ENCODE assay signal across 11 mouse cellular contexts in genomic region chr7:111297174-111297902, GRCm38 (mm10).
DNase-seq lines count a peak whose midpoint lies in the region; ATAC-seq lines count a peak whose summit lies in the region.
"Had no signal": no experiment of that assay in that cellular context is flagged by ENCODE, and none has a peak within 500 bp of the region (broad histone marks: within the 10 kb centered on the region; RNA-seq: fewer than 3 reads in every experiment).

No protein-coding gene starts in this region.

- H3K27ac ChIP-seq in embryonic facial prominence, embryonic 11.5 days (replicated peaks; ENCODE audit: low read depth, low read length) = no peak overlapping the region
- H3K27ac ChIP-seq in embryonic facial prominence, embryonic 10.5 days (replicated peaks) = no peak overlapping the region
- H3K27ac ChIP-seq: embryonic facial prominence, embryonic 13.5 days; heart, embryonic 10.5 days had no signal

- no peaks in the 10 kb centered on the region for H3K36me3 ChIP-seq in embryonic facial prominence, embryonic 11.5 days (replicated peaks; ENCODE audit: control insufficient read depth, insufficient read depth, low read depth, low read length)
- no peaks in the 10 kb centered on the region for H3K36me3 ChIP-seq in embryonic facial prominence, embryonic 10.5 days (replicated peaks)
- H3K36me3 ChIP-seq: embryonic facial prominence, embryonic 13.5 days; heart, embryonic 10.5 days had no signal

- 0 out of 2 replicates have a peak, but pooled peaks have one; percentile 44 for ATAC-seq in embryonic facial prominence, embryonic 11.5 days (replicated peaks; ENCODE audit: insufficient number of reproducible peaks, low FRiP score, low TSS enrichment, low read depth)

- H3K4me1 ChIP-seq in embryonic facial prominence, embryonic 11.5 days (ENCODE audit: control insufficient read depth, insufficient read depth, low read length) = no peaks in the 10 kb centered on the region
- no peaks in the 10 kb centered on the region for H3K4me1 ChIP-seq in embryonic facial prominence, embryonic 10.5 days
- H3K4me1 ChIP-seq: heart, embryonic 10.5 days had no signal

- no peak overlapping the region for H3K9ac ChIP-seq in embryonic facial prominence, embryonic 11.5 days (replicated peaks; ENCODE audit: low read length)
- H3K9ac ChIP-seq: embryonic facial prominence, embryonic 13.5 days had no signal

- H3K4me2 ChIP-seq in embryonic facial prominence, embryonic 11.5 days (ENCODE audit: low read depth, low read length) = no peak overlapping the region
- H3K4me2 ChIP-seq: embryonic facial prominence, embryonic 13.5 days had no signal

- H3K27me3 ChIP-seq in embryonic facial prominence, embryonic 11.5 days (ENCODE audit: control insufficient read depth, insufficient read depth, low read length) = no peaks in the 10 kb centered on the region
- H3K27me3 ChIP-seq in embryonic facial prominence, embryonic 10.5 days (replicated peaks; ENCODE audit: low read depth, poor library complexity, severe bottlenecking) = no peaks in the 10 kb centered on the region
- H3K27me3 ChIP-seq: embryonic facial prominence, embryonic 13.5 days had no signal

- H3K9me3 ChIP-seq in embryonic facial prominence, embryonic 11.5 days (replicated peaks; ENCODE audit: control insufficient read depth, low read length) = no peaks in the 10 kb centered on the region
- no peaks in the 10 kb centered on the region for H3K9me3 ChIP-seq in embryonic facial prominence, embryonic 10.5 days
- H3K9me3 ChIP-seq: embryonic facial prominence, embryonic 13.5 days; heart, embryonic 10.5 days had no signal

- no peak overlapping the region for H3K4me3 ChIP-seq in embryonic facial prominence, embryonic 11.5 days (ENCODE audit: low read depth, low read length)
- no peak overlapping the region for H3K4me3 ChIP-seq in embryonic facial prominence, embryonic 10.5 days
- H3K4me3 ChIP-seq: embryonic facial prominence, embryonic 13.5 days; heart, embryonic 10.5 days had no signal

- no peak for DNase-seq in embryonic facial prominence, embryonic 11.5 days (ENCODE audit: low spot score)
- DNase-seq in embryonic facial prominence, embryonic 10.5 days (ENCODE audit: low spot score) = no peak
- DNase-seq in Muller cell, postnatal 12 days (ENCODE audit: inconsistent ontology term) = peak; percentile 91
- peak; percentile 7 for DNase-seq in fibroblast of lung, adult 2 months (ENCODE audit: low read depth)
- DNase-seq in left cerebral cortex, adult 9 months (ENCODE audit: low spot score in 2 of 2) = peak; percentile 45 to 64
- no peak for DNase-seq in adrenal gland, adult 18-20 months (ENCODE audit: low spot score in 2 of 2)
- no peak for DNase-seq in lung, postnatal 36 days
- DNase-seq in thymus, postnatal 4 days = no peak
- DNase-seq: lung, adult 2 months had no signal

- 79% methylated on average over 9 of the region's 9 CpGs for WGBS in embryonic facial prominence, embryonic 11.5 days
- 85% methylated on average over 9 of the region's 9 CpGs for WGBS in embryonic facial prominence, embryonic 10.5 days

Comparison
In these comparisons a context has a peak if more than half of its experiments do, and no peak if none do; other contexts are left out.
1. DNase-seq: peak in Muller cell, postnatal 12 days (single experiment), fibroblast of lung, adult 2 months (single experiment) and left cerebral cortex, adult 9 months (2 of 2); none in embryonic facial prominence, embryonic 11.5 days (single experiment), embryonic facial prominence, embryonic 10.5 days (single experiment), adrenal gland, adult 18-20 months (0 of 2), lung, postnatal 36 days (single experiment) and thymus, postnatal 4 days (single experiment).